Mouse (Mus musculus): ENCODE results near the gene Cbln1.

GRCm38 (mm10) chr8:87427188-87427587 lies 45.2 kb downstream of the Cbln1 start:
- TF ChIP-seq GATA1 (IDR thresholded peaks at IDR 0.05; ENCODE audit: borderline replicate concordance, low read length) (no peak), FLI1 (IDR thresholded peaks at IDR 0.05; ENCODE audit: low read length) (no peak)
